Mouse (Mus musculus) left cerebral cortex, adult 9 months (tissue): Measurements from ENCODE around the gene Cux2.

Experiments
- DNase-seq, 2 experiments: peaks; one replicate each; pipeline ENCODE4 v3.0.0; 2022; ENCODE audit warnings: low spot score in 2 of 2

The Cux2 gene

GRCm38 (mm10) chr5:121922942-121923826, 126.7 kb downstream of the Cux2 start:
- peak in 1 of 2 experiments; percentile 40 for DNase-seq

GRCm38 (mm10) chr5:121919216-121919615, 130.7 kb downstream of the Cux2 start:
- no peak for DNase-seq

GRCm38 (mm10) chr5:121916813-121917212, 133.1 kb downstream of the Cux2 start:
- DNase-seq: peak in 1 of 2 experiments; percentile 49

- no peak for DNase-seq
Measured at GRCm38 (mm10) chr5:121913999-121914398, 135.9 kb downstream of the Cux2 start.

DNA sequence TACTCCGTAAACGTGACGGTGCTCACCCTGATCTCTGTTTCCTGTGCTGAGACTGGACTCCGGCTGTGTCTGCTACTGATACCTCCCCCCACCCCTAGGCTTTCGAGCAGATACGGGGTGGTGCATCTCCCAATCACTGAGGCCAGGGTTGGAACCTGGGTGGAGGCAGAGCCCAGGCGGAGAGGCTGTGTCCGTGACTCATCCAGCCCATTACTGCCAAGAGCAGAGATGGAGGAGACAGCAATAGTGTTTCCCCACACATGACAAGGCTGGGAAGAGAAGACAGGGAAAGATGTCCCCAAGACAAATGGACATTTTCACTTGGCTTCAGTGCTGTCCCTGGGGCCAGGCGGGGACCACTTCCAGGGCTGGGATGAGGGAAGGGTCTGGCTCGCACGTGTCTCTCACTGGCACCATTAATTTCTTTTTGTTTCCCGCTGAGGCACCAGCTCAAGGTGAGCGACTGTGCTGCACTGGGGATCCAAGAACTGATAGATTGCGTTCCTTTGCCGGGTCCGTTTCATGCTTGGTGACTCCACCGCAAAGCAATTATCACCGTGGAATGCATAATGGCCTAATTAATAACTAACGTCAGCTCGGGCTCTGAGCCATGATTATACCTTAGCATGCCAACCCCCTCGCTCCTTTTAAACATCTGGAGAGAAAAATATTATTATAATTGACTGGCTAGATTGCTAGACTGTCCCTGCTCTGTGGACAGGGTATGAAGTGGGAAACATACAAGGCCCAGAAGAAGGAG, 140.5 kb downstream of the Cux2 start:
- DNase-seq: no peak

GRCm38 (mm10) chr5:121905671-121906070, 144.2 kb downstream of the Cux2 start:
- DNase-seq: no peak

GRCm38 (mm10) chr5:121904799-121905198, 145.1 kb downstream of the Cux2 start:
- no peak for DNase-seq

DNA sequence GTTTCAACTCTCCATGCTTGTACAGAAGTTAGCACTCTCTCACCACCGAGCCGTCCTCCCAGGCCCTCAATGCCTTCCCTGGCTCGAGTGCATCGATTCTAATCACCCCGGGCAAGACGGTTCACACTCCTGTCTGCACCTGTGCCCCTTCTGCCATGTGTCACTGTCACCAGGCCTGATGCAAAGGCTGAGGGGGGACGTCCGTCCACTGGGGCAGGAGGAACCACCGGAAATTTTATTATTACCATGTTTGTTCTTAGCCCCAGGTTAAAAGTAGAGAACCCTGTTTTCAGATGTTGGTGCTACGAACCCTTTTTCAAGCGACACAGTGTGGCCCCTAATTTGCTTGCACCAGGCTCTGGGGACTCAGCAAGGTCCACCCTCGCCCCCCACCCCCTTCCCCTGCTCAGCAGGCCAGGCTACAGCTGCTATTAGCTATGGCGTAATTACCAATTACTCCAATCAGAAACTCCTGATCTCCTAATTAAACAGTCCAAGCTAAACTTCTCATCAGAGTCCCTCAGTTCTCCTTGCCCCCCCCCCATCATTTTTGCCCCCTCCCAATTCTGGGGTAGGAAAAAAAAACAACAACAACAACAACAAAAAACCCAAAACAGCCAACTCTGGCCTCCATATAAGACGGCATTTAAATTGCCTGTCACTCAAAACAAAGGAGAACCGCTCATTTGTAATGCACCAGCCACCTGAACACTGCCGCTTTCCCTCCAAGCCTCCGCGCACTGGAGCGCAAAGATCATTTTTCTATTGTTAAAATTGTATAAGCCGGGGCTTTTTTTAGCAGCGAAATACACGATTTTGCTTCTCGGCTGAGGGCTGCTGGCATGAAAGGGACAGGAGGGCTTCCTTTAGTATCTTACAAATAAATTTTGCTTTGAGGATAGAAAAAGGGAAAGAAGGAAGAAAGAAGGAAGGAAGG, 146.8 kb downstream of the Cux2 start:
- no peak for DNase-seq

DNA sequence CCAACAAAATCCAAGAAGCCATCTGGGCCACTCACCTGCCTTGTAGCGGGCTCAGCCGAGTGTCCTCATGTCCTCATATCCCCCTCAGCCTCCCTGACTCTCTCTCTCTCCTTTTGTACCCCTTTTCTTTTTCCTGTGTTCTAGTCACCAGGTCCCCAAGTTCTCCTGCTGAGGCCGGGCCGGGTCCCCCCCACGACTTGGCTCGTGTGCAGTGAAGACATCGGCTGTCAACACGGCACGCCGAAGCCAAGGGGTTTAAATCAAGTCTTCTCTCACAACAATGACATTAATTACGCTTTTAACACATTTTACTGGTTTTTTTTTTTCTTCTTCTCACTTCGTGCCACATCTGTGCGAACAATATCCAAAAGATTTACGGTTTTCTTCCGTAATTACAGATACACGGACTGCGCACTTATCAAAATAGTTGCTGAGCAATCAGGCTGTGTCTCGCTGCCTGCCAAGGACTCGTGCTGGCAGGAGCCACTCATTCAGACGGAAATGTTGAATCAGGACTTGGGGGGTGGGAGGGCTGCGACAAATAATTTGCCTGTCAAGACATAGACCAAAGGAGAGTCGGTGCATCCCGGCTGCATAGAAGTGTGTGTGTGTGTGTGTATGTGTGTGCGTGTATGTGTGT, 154.7 kb downstream of the Cux2 start:
- no peak for DNase-seq

- DNase-seq: no peak
Measured at GRCm38 (mm10) chr5:121894647-121895046, 155.3 kb downstream of the Cux2 start.

DNA sequence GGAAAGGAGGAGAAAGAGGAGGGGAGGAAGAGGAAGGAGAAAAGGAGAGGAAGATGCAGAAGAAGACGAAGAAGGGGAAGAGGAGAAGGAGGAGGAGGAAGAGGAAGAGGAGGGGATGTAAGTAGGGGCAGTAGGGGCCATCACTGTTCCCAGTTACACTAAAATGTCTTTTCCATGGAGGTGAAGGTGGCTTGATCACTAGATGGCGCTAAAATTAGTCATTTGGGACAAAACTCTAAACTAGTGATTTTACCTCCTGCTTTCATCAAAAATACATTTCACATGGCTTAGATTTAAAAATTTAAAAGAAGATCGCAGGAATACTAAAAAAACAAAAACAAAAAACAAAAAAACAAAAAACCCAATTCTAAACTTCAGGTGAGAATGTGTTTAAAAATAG, 156.3 kb downstream of the Cux2 start:
- no peak for DNase-seq

DNA sequence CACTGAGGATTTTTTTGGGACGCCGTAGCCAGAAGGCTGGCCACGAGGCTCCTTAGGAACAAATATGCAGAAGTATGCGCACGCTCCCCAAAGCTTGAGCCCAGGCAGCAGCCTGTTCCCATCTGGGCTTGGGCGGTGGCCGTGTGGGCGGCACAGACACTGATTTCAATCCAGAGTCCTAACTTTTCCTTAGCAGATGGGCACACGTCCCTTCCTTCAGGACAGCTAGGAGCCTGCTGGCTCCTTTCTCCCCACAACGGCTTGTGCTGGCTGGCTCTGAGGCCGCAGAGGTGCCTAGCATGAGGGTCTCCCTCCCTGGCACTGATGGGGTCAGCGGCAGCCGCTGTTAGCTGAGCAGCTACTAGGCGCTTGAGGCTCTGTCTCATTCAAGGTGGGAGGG, 157.6 kb downstream of the Cux2 start:
- peak; percentile 51 to 91 for DNase-seq

DNA sequence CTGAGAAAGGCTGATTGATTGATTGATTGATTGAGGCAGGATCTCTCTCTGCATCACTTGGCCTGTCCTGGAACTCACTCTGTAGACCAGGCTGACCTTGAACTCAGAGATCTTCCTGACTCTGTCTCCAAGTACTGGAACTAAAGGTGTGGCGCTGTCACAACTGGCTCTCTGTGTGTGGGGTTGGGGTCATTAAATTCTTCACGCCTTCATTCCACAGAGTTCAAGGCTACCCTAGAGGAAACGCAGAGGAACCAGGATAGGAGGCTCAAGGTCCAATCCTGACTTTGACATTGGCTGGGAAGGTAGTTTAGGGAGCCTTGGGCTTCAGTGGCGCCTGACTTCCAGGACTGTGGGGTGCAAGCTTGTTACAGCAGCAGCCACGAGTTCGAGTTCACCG, 159.0 kb downstream of the Cux2 start:
- DNase-seq: no peak

DNA sequence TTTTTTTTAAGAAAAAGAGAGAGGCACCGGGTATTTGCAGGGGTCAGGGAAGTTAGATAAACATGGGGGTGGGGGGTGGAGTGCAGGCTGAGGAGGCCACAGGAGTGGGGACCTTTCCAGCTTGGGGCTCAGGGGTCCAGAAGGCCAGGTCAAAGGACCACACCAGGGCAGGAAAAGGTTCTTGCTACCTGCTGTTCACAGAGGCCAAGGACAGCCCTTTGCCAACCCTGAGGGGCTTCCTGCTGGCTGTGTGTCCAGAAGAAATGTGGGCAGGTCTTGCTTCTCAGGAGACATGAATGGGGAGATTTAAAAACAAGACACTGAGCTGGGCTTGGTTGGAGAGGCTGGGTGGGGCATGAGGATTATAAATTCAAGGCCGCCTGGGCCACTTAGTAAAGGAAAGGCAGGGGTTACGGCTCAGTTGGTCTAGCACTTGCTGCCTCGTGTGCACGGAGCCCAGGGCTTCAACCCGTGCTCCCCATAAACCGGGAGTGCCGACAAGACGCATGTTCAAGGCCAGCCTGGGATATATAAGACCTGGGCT, 160.0 kb downstream of the Cux2 start:
- DNase-seq: no peak

- no peak for DNase-seq
Measured at GRCm38 (mm10) chr5:121889375-121889774, 160.5 kb downstream of the Cux2 start.

GRCm38 (mm10) chr5:121883356-121883755, 166.5 kb downstream of the Cux2 start:
- no peak for DNase-seq

GRCm38 (mm10) chr5:121879211-121879610, 170.7 kb downstream of the Cux2 start:
- DNase-seq: peak in 1 of 2 experiments; percentile 28

GRCm38 (mm10) chr5:121878703-121879102, 171.2 kb downstream of the Cux2 start:
- no peak for DNase-seq

- DNase-seq: no peak
Measured at GRCm38 (mm10) chr5:121876901-121877300, 173.0 kb downstream of the Cux2 start.

DNA sequence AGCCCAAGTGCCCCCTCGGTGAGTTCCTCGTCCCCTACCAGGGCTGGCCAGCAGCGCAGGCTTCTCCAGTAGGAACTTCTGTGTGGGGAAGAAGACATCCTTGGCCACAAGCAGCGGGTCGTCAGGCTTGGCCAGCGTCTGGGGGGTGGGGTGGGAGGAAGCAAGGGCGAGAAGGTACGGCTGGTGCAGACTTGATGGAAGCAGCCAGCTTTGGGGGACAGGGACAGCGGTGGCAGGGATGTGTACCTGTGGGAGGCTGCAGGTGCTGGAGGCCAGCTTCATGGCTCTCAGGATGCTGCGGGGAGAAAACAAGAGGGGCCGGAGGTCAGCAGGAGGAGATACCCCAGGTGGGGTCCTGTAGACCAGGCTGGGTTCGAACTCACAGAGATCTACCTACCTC, 174.9 kb downstream of the Cux2 start:
- no peak for DNase-seq

DNA sequence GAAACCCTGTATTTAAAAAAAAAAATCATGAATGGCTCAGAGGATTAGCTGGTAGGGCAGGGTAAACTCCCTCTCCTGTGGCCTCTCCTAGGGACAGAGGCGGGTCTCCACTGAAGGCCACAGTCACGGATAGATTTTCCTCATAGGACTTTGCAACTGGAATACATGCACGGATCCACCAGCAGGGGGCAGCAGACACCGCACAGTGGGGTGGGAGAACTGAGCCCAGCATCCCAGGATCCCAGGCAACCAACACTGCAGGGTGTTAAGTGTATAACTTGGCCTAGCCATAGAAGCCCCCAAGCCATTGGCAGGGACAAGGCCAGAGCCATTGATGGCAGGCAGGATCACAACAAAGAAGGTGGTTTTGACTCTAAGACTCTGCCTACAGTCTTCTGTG, 177.7 kb downstream of the Cux2 start:
- peak in 1 of 2 experiments; percentile 79 for DNase-seq
